Mouse (Mus musculus) brain, embryonic 18.5 days (tissue): Measurements from ENCODE around the gene Gsg1.

Source experiments
- DNase-seq: peaks from one replicate; pipeline ENCODE4 v3.0.0-alpha.2; 2012; ENCODE audit warnings: low read depth, low spot score

Gene Gsg1

GRCm38 (mm10) chr6:135261124-135261523 lies 7.0 kb upstream of the Gsg1 start:
- DNase-seq = no peak

- no peak for DNase-seq
These were observed 6.3 kb upstream of the Gsg1 start for GRCm38 (mm10) chr6:135260435-135260834.

GRCm38 (mm10) chr6:135252728-135253077 lies 1.4 kb downstream of the Gsg1 start:
- DNase-seq = peak; percentile 64

GRCm38 (mm10) chr6:135251849-135252727 lies 2.1 kb downstream of the Gsg1 start:
- no peak for DNase-seq

GRCm38 (mm10) chr6:135250926-135251699 lies 3.0 kb downstream of the Gsg1 start:
- DNase-seq = no peak

GRCm38 (mm10) chr6:135249846-135250531 lies 4.2 kb downstream of the Gsg1 start:
- peak; percentile 55 for DNase-seq

- DNase-seq = no peak
These were observed 6.3 kb downstream of the Gsg1 start for GRCm38 (mm10) chr6:135247861-135248260.

GRCm38 (mm10) chr6:135245586-135245985 lies 8.6 kb downstream of the Gsg1 start:
- no peak for DNase-seq

GRCm38 (mm10) chr6:135240361-135240760 lies 13.8 kb downstream of the Gsg1 start:
- no peak for DNase-seq

GRCm38 (mm10) chr6:135238211-135238610 lies 15.9 kb downstream of the Gsg1 start:
- no peak for DNase-seq

GRCm38 (mm10) chr6:135237326-135237725 lies 16.8 kb downstream of the Gsg1 start:
- DNase-seq = no peak

- DNase-seq = no peak
These were observed 17.6 kb downstream of the Gsg1 start for GRCm38 (mm10) chr6:135236576-135236975.

GRCm38 (mm10) chr6:135235742-135236141 lies 18.4 kb downstream of the Gsg1 start:
- no peak for DNase-seq

GRCm38 (mm10) chr6:135232443-135233182 lies 21.5 kb downstream of the Gsg1 start:
- DNase-seq = no peak

- DNase-seq = no peak
These were observed 23.6 kb downstream of the Gsg1 start for GRCm38 (mm10) chr6:135230586-135230985.

- DNase-seq = no peak
These were observed 25.6 kb downstream of the Gsg1 start for GRCm38 (mm10) chr6:135228465-135228941.

GRCm38 (mm10) chr6:135223786-135224416 lies 30.2 kb downstream of the Gsg1 start:
- peak; percentile 62 for DNase-seq

GRCm38 (mm10) chr6:135219916-135220315 lies 34.2 kb downstream of the Gsg1 start:
- no peak for DNase-seq

- DNase-seq = no peak
These were observed 35.8 kb downstream of the Gsg1 start for GRCm38 (mm10) chr6:135218330-135218729.

GRCm38 (mm10) chr6:135212666-135213065 lies 41.5 kb downstream of the Gsg1 start:
- no peak for DNase-seq

- DNase-seq = no peak
These were observed 43.0 kb downstream of the Gsg1 start for GRCm38 (mm10) chr6:135211169-135211568.
